Mouse (Mus musculus) cerebellum, adult 2 months (tissue): Measurements from ENCODE around the gene Vps72. TPM values are rescaled to one million over a fixed set of nuclear protein-coding genes. Genes with fewer than 3 reads are reported as not detected.

Experiments used
- DNase-seq, 2 experiments: peaks; one replicate each; pipeline ENCODE4 v3.0.0; 2021
- H3K27ac ChIP-seq: fragments of 200-500 bp; 2 replicates; pipeline ENCODE4 v1.5.1; 2012; ENCODE audit warnings: low read length, control low read depth, inconsistent platforms; ENCODE audit not compliant: insufficient read depth
- H3K27me3 ChIP-seq: fragments of 200-500 bp; 2 replicates; pipeline ENCODE4 v1.6.1; 2012; ENCODE audit warnings: inconsistent platforms, mild to moderate bottlenecking, low read length, moderate library complexity; ENCODE audit not compliant: control insufficient read depth, insufficient read depth
- H3K4me1 ChIP-seq: fragments of 200-500 bp; 2 replicates; pipeline ENCODE4 v1.6.1; 2011; ENCODE audit warnings: low read length; ENCODE audit not compliant: control insufficient read depth, insufficient read depth
- H3K4me3 ChIP-seq: fragments of 200-500 bp; replicated peaks from 2 replicates; pipeline ENCODE3; 2011; ENCODE audit warnings: mild to moderate bottlenecking, low read depth, low read length, control low read depth; ENCODE audit not compliant: insufficient read depth
- CTCF ChIP-seq: fragments of 200-500 bp; IDR thresholded peaks from 2 replicates; pipeline ENCODE4 v1.5.1; 2011; ENCODE audit warnings: low read depth, mild to moderate bottlenecking, control low read depth, low read length, moderate library complexity, borderline replicate concordance; ENCODE audit not compliant: insufficient read depth
- POLR2A ChIP-seq: fragments of 200-500 bp; IDR thresholded peaks from 2 replicates; pipeline ENCODE4 v1.6.1; 2011; ENCODE audit warnings: low read length, control low read depth, borderline replicate concordance; ENCODE audit not compliant: insufficient read depth
- WGBS: fragments of 180-500 bp; shearing (Covaris S2); methylation state at CpG from one replicate; pipeline ENCODE4 v1.1.7; 2018; 5-methylcytosine and 5-hydroxymethylcytosine counted together
- polyA plus RNA-seq: library from polyadenylated mRNA; depleted of rRNA; stranded (reverse); fragments of >200 nt; gene quantifications from 2 replicates; pipeline ENCODE4 v1.2.3, GENCODE M21; 2012; rRNA removed

Vps72 gene
- polyA plus RNA-seq, 1 experiment, result 71.7 TPM

- WGBS, result 16% methylated on average over 9 of the region's 9 CpGs
- Histone ChIP-seq H3K27me3 (no peaks in the 10 kb centered on the region), H3K27ac (no peak overlapping the region), H3K4me1 (peaks cover 28% of the 10 kb centered on the region), H3K4me3 (peak overlapping the region; percentile 95)
- no peak for DNase-seq
- TF ChIP-seq POLR2A (no peak), CTCF (no peak)
Measured at GRCm38 (mm10) chr3:95161618-95162344, 51.0 kb downstream of the Vps72 start.

- Histone ChIP-seq H3K4me1 (peaks cover 28% of the 10 kb centered on the region), H3K27me3 (no peaks in the 10 kb centered on the region), H3K27ac (no peak overlapping the region), H3K4me3 (no peak overlapping the region)
- WGBS, result 30% methylated on average over 2 of the region's 2 CpGs
- no peak for TF ChIP-seq CTCF
- no peak for TF ChIP-seq POLR2A
- DNase-seq, result no peak
Measured at GRCm38 (mm10) chr3:95162345-95162628, 51.5 kb downstream of the Vps72 start.

- H3K27me3 ChIP-seq, result no peaks in the 10 kb centered on the region
- DNase-seq, result no peak
- TF ChIP-seq CTCF, result no peak
- H3K27ac ChIP-seq, result 0 out of 2 replicates have a peak overlapping the region, but pooled peaks have one; percentile 0
- H3K4me3 ChIP-seq, result no peak overlapping the region
- WGBS, result 43% methylated on average over 11 of the region's 11 CpGs
- H3K4me1 ChIP-seq, result peaks cover 28% of the 10 kb centered on the region
Measured at GRCm38 (mm10) chr3:95163419-95164255, 52.8 kb downstream of the Vps72 start.

DNA sequence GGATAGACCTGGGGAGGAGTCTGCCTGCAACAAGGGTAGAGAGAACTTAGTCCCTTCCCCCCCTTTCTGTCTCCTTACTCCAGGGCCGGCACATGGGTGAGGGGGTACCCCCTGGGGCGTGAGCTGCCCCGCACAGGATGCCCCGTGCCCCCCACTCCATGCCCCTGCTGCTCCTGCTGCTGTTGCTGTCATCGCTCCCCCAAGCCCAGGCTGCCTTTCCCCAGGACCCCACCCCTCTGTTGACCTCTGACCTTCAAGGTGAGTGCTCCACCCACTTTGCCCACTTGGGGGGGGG, 53.4 kb downstream of the Vps72 start:
- WGBS, result 25% methylated on average over 4 of the region's 5 CpGs
- Histone ChIP-seq H3K27me3 (no peaks in the 10 kb centered on the region), H3K4me1 (peaks cover 28% of the 10 kb centered on the region), H3K27ac (no peak overlapping the region), H3K4me3 (no peak overlapping the region)
- no peak for DNase-seq
- TF ChIP-seq POLR2A (no peak), CTCF (no peak)

DNA sequence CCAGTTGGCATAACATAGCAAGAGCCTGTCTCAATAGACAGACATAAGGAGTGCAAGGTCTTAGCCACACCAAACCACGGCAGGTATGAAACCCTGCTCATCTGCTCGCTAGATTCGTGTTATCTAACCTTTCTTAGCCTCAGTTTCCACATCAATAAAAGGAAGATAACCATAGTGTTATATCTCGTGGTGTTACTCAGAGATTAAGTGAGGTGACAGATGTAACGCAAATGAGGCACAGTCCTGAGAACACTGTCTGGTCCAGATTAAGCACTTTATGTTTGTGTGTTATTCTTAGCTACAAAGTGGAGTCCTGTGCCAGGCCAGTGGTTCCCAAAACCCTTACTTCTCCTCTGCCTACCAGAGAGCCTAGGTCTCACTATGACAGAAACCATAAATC, 54.0 kb downstream of the Vps72 start:
- Histone ChIP-seq H3K27ac (no peak overlapping the region), H3K27me3 (no peaks in the 10 kb centered on the region), H3K4me1 (peaks cover 24% of the 10 kb centered on the region), H3K4me3 (no peak overlapping the region)
- DNase-seq, result no peak
- WGBS, result 55% methylated on average over 5 of the region's 5 CpGs
- TF ChIP-seq CTCF, result no peak
- TF ChIP-seq POLR2A, result no peak

- Histone ChIP-seq H3K4me3 (no peak overlapping the region), H3K27ac (no peak overlapping the region), H3K4me1 (no peaks in the 10 kb centered on the region), H3K27me3 (no peaks in the 10 kb centered on the region)
- DNase-seq, result no peak
- 90% methylated on average over 10 of the region's 10 CpGs for WGBS
- TF ChIP-seq POLR2A (no peak), CTCF (no peak)
Measured at GRCm38 (mm10) chr3:95169996-95170395, 59.2 kb downstream of the Vps72 start.

GRCm38 (mm10) chr3:95171105-95171504, 60.3 kb downstream of the Vps72 start:
- H3K4me3 ChIP-seq, result no peak overlapping the region
- no peak overlapping the region for H3K27ac ChIP-seq
- 52% methylated on average over 6 of the region's 6 CpGs for WGBS
- no peaks in the 10 kb centered on the region for H3K27me3 ChIP-seq
- no peak for DNase-seq
- H3K4me1 ChIP-seq, result no peaks in the 10 kb centered on the region
- TF ChIP-seq CTCF (no peak), POLR2A (no peak)

Other genes with a start within 250 kb of the Vps72 start
- gene Psmb4, start 224.1 kb upstream of the Vps72 start, polyA plus RNA-seq, result 298 and 301 TPM in 2 replicates
- gene Selenbp1, start 178.0 kb upstream of the Vps72 start, polyA plus RNA-seq, result 12.5 and 15.4 TPM in 2 replicates
- gene Rfx5, start 156.9 kb upstream of the Vps72 start, polyA plus RNA-seq, result 30.1 and 36.1 TPM in 2 replicates
- 68.4 and 68.9 TPM in 2 replicates for gene Pi4kb, start 136.3 kb upstream of the Vps72 start, polyA plus RNA-seq
- 40.9 and 43.8 TPM in 2 replicates for gene Zfp687, start 95.6 kb upstream of the Vps72 start, polyA plus RNA-seq
- 227 and 245 TPM in 2 replicates for gene Psmd4, start 68.4 kb upstream of the Vps72 start, polyA plus RNA-seq
- 26.6 and 28.7 TPM in 2 replicates for gene Pip5k1a, start 4.1 kb upstream of the Vps72 start, polyA plus RNA-seq
- 1.0 and 1.2 TPM in 2 replicates for gene Tmod4, start 13.5 kb downstream of the Vps72 start, polyA plus RNA-seq
- 134 and 139 TPM in 2 replicates for gene Scnm1, start 23.0 kb downstream of the Vps72 start, polyA plus RNA-seq
- 31.8 and 34.9 TPM in 2 replicates for gene Lysmd1, start 23.1 kb downstream of the Vps72 start, polyA plus RNA-seq
- 1.3 and 2.0 TPM in 2 replicates for gene Tnfaip8l2, start 31.3 kb downstream of the Vps72 start, polyA plus RNA-seq
- 40.5 and 42.9 TPM in 2 replicates for gene Sema6c, start 49.4 kb downstream of the Vps72 start, polyA plus RNA-seq
- gene Gabpb2, start 106.9 kb downstream of the Vps72 start, polyA plus RNA-seq, result 30.6 and 34.0 TPM in 2 replicates
- gene Cdc42se1, start 117.7 kb downstream of the Vps72 start, polyA plus RNA-seq, result 74.0 and 75.0 TPM in 2 replicates
- 339 and 352 TPM in 2 replicates for gene Mllt11, start 121.1 kb downstream of the Vps72 start, polyA plus RNA-seq
- gene Gm128, start 130.6 kb downstream of the Vps72 start, polyA plus RNA-seq, result 0.75 and 0.90 TPM in 2 replicates
- 1.8 and 1.9 TPM in 2 replicates for gene Bnipl, start 140.2 kb downstream of the Vps72 start, polyA plus RNA-seq
- gene Mindy1, start 170.3 kb downstream of the Vps72 start, polyA plus RNA-seq, result 96.8 and 103 TPM in 2 replicates
- 43.2 and 47.6 TPM in 2 replicates for gene Prune1, start 171.1 kb downstream of the Vps72 start, polyA plus RNA-seq
- 1.2 and 1.5 TPM in 2 replicates for gene Anxa9, start 196.2 kb downstream of the Vps72 start, polyA plus RNA-seq
- 133 and 142 TPM in 2 replicates for gene Cers2, start 203.8 kb downstream of the Vps72 start, polyA plus RNA-seq
- gene Setdb1, start 246.2 kb downstream of the Vps72 start, polyA plus RNA-seq, result 36.5 and 38.0 TPM in 2 replicates